Mouse (Mus musculus) skeletal muscle tissue, postnatal 0 days (tissue): ENCODE data around the gene Snapc1. TPM values are rescaled to one million over a fixed set of nuclear protein-coding genes. Genes with fewer than 3 reads are reported as not detected.

ENCODE experiments used
- polyA plus RNA-seq: library from polyadenylated mRNA; unstranded; fragments of >200 nt; fragmentation: Nextera tagmentation; extraction: Ambion mirVana; gene quantifications from 2 replicates; pipeline ENCODE4 v1.2.1, GENCODE M21; 2015

Gene Snapc1
- polyA plus RNA-seq = 7.5 and 9.7 TPM in 2 replicates

GRCm38 (mm10) chr12:73964291-73965281 is at the start of gene Snapc1:
Gene Snapc1 (plus strand): TSS chr12:73964481.

GRCm38 (mm10) chr12:73937353-73937752 is 26.9 kb upstream of the Snapc1 start, which contains the start of gene Gm49321:
Gene Gm49321 (plus strand): TSS chr12:73937653.

GRCm38 (mm10) chr12:73997297-73998127 is 33.2 kb downstream of the Snapc1 start, which contains the start of gene Syt16:
Gene Syt16 (plus strand): TSS chr12:73997661.

Other genes starting within 250 kb of the Snapc1 start
- 25.8 and 27.1 TPM in 2 replicates for gene Hif1a, start 63.1 kb upstream of the Snapc1 start, polyA plus RNA-seq
- gene Gm49321, start 26.8 kb upstream of the Snapc1 start, polyA plus RNA-seq = 5.5 and 6.4 TPM in 2 replicates
- 0.09 and 0.12 TPM in 2 replicates for gene Syt16, start 33.2 kb downstream of the Snapc1 start, polyA plus RNA-seq